Mouse (Mus musculus) retina, embryonic 14.5 days (tissue): ENCODE measurements at regions not wholly inside any gene's neighbourhood (a gene's known extent, or its start where the extent isn't known, plus 50 kb on each side); places are given as distances from the start of the nearest gene placed in this dataset.
A peak's percentile ranks its signal among the peaks of the same experiment; 100 is the strongest.

Experiments
- DNase-seq: peaks from one replicate; pipeline ENCODE4 v3.0.0-alpha.2; 2015; ENCODE audit warnings: low spot score

- no peak for DNase-seq
These were observed 172.9 kb upstream of the Phactr1 start for GRCm38 (mm10) chr13:42507535-42507934.

- no peak for DNase-seq
These were observed 161.7 kb upstream of the Phactr1 start for GRCm38 (mm10) chr13:42518686-42519085.

- DNase-seq: no peak
These were observed 157.9 kb upstream of the Phactr1 start for GRCm38 (mm10) chr13:42522553-42522952.

- DNase-seq: no peak
These were observed 154.3 kb upstream of the Phactr1 start for GRCm38 (mm10) chr13:42526163-42526562.

- peak; percentile 62 for DNase-seq
These were observed 153.5 kb upstream of the Phactr1 start for GRCm38 (mm10) chr13:42526966-42527365.

GRCm38 (mm10) chr13:42528169-42528568 lies 152.3 kb upstream of the Phactr1 start:
- DNase-seq: no peak

- no peak for DNase-seq
These were observed 143.8 kb upstream of the Phactr1 start for GRCm38 (mm10) chr13:42536501-42537210.

GRCm38 (mm10) chr13:42538046-42538445 lies 142.4 kb upstream of the Phactr1 start:
- DNase-seq: no peak

GRCm38 (mm10) chr13:42544536-42545094 lies 135.8 kb upstream of the Phactr1 start:
- DNase-seq: no peak

GRCm38 (mm10) chr13:42546389-42546788 lies 134.0 kb upstream of the Phactr1 start:
- DNase-seq: no peak

- no peak for DNase-seq
These were observed 133.6 kb upstream of the Phactr1 start for GRCm38 (mm10) chr13:42546851-42547250.

GRCm38 (mm10) chr13:42549021-42549559 lies 131.3 kb upstream of the Phactr1 start:
- no peak for DNase-seq

- no peak for DNase-seq
These were observed 125.5 kb upstream of the Phactr1 start for GRCm38 (mm10) chr13:42554961-42555360.

GRCm38 (mm10) chr13:42558526-42558925 lies 121.9 kb upstream of the Phactr1 start:
- no peak for DNase-seq

GRCm38 (mm10) chr13:42561446-42561845 lies 119.0 kb upstream of the Phactr1 start:
- DNase-seq: no peak

- no peak for DNase-seq
These were observed 114.9 kb upstream of the Phactr1 start for GRCm38 (mm10) chr13:42565291-42566058.

- DNase-seq: no peak
These were observed 109.6 kb upstream of the Phactr1 start for GRCm38 (mm10) chr13:42570600-42571348.

GRCm38 (mm10) chr13:42574189-42574588 lies 106.2 kb upstream of the Phactr1 start:
- DNase-seq: no peak

- peak; percentile 90 for DNase-seq
These were observed 104.5 kb upstream of the Phactr1 start for GRCm38 (mm10) chr13:42575725-42576426.

GRCm38 (mm10) chr13:42579471-42579870 lies 101.0 kb upstream of the Phactr1 start:
- no peak for DNase-seq

- DNase-seq: no peak
These were observed 91.3 kb upstream of the Phactr1 start for GRCm38 (mm10) chr13:42589136-42589535.
